Mouse (Mus musculus): ENCODE measurements around the gene Tas1r3. TPM values are rescaled to one million over a fixed set of nuclear protein-coding genes. Genes with fewer than 3 reads are reported as not detected.

Gene Tas1r3
- polyA plus RNA-seq, 1 experiment = 0.28 TPM

- TF ChIP-seq POLR2A (IDR thresholded peaks at IDR 0.05; ENCODE audit: insufficient read depth, low read length) = no peak
- Histone ChIP-seq H3K4me1 (ENCODE audit: control insufficient read depth, insufficient read depth, low read length) (no peaks in the 10 kb centered on the region), H3K9me3 (replicated peaks; ENCODE audit: control insufficient read depth, insufficient read depth, low read length, poor library complexity, severe bottlenecking) (no peaks in the 10 kb centered on the region), H3K27me3 (ENCODE audit: control insufficient read depth, insufficient read depth, low read length, poor library complexity, severe bottlenecking) (no peaks in the 10 kb centered on the region), H3K27ac (ENCODE audit: insufficient read depth, low read length) (no peak overlapping the region), H3K36me3 (ENCODE audit: control insufficient read depth, insufficient read depth, low read length, poor library complexity, severe bottlenecking) (no peaks in the 10 kb centered on the region), H3K4me3 (ENCODE audit: low read depth, low read length) (no peak overlapping the region), H3K9ac (ENCODE audit: low read depth, poor library complexity, severe bottlenecking) (no peak overlapping the region)
Measured at GRCm38 (mm10) chr4:155895826-155896225, 32.7 kb upstream of the Tas1r3 start.

GRCm38 (mm10) chr4:155895216-155895615, 32.1 kb upstream of the Tas1r3 start:
- Histone ChIP-seq H3K27me3 (ENCODE audit: control insufficient read depth, insufficient read depth, low read length, poor library complexity, severe bottlenecking) (no peaks in the 10 kb centered on the region), H3K27ac (ENCODE audit: insufficient read depth, low read length) (no peak overlapping the region), H3K36me3 (ENCODE audit: control insufficient read depth, insufficient read depth, low read length, poor library complexity, severe bottlenecking) (no peaks in the 10 kb centered on the region), H3K9ac (ENCODE audit: low read depth, poor library complexity, severe bottlenecking) (no peak overlapping the region), H3K4me1 (ENCODE audit: control insufficient read depth, insufficient read depth, low read length) (no peaks in the 10 kb centered on the region), H3K4me3 (ENCODE audit: low read depth, low read length) (0 out of 2 replicates have a peak overlapping the region, but pooled peaks have one; percentile 14), H3K9me3 (replicated peaks; ENCODE audit: control insufficient read depth, insufficient read depth, low read length, poor library complexity, severe bottlenecking) (no peaks in the 10 kb centered on the region)
- no peak for TF ChIP-seq POLR2A (IDR thresholded peaks at IDR 0.05; ENCODE audit: insufficient read depth, low read length)
- no peak for TF ChIP-seq EP300 (IDR thresholded peaks at IDR 0.05; ENCODE audit: insufficient read depth, low read depth, low read length)
- TF ChIP-seq CTCF (IDR thresholded peaks at IDR 0.05; ENCODE audit: low read depth, low read length) = no peak

GRCm38 (mm10) chr4:155894311-155894881, 31.2 kb upstream of the Tas1r3 start:
- Histone ChIP-seq H3K36me3 (ENCODE audit: control insufficient read depth, insufficient read depth, low read length, poor library complexity, severe bottlenecking) (no peaks in the 10 kb centered on the region), H3K4me1 (ENCODE audit: control insufficient read depth, insufficient read depth, low read length) (no peaks in the 10 kb centered on the region), H3K27ac (ENCODE audit: insufficient read depth, low read length) (no peak overlapping the region), H3K9ac (ENCODE audit: low read depth, poor library complexity, severe bottlenecking) (no peak overlapping the region), H3K27me3 (ENCODE audit: control insufficient read depth, insufficient read depth, low read length, poor library complexity, severe bottlenecking) (no peaks in the 10 kb centered on the region), H3K4me3 (ENCODE audit: low read depth, low read length) (no peak overlapping the region), H3K9me3 (replicated peaks; ENCODE audit: control insufficient read depth, insufficient read depth, low read length, poor library complexity, severe bottlenecking) (no peaks in the 10 kb centered on the region)
- no peak for TF ChIP-seq EP300 (IDR thresholded peaks at IDR 0.05; ENCODE audit: insufficient read depth, low read depth, low read length)
- TF ChIP-seq CTCF (IDR thresholded peaks at IDR 0.05; ENCODE audit: low read depth, low read length) = no peak
- no peak for TF ChIP-seq POLR2A (IDR thresholded peaks at IDR 0.05; ENCODE audit: insufficient read depth, low read length)

- Histone ChIP-seq H3K9ac (ENCODE audit: low read depth, poor library complexity, severe bottlenecking) (no peak overlapping the region), H3K36me3 (ENCODE audit: control insufficient read depth, insufficient read depth, low read length, poor library complexity, severe bottlenecking) (peaks cover 8% of the 10 kb centered on the region), H3K4me3 (ENCODE audit: low read depth, low read length) (no peak overlapping the region), H3K4me1 (ENCODE audit: control insufficient read depth, insufficient read depth, low read length) (no peaks in the 10 kb centered on the region), H3K27ac (ENCODE audit: insufficient read depth, low read length) (no peak overlapping the region), H3K27me3 (ENCODE audit: control insufficient read depth, insufficient read depth, low read length, poor library complexity, severe bottlenecking) (no peaks in the 10 kb centered on the region), H3K9me3 (replicated peaks; ENCODE audit: control insufficient read depth, insufficient read depth, low read length, poor library complexity, severe bottlenecking) (no peaks in the 10 kb centered on the region)
- TF ChIP-seq CTCF (IDR thresholded peaks at IDR 0.05; ENCODE audit: low read depth, low read length) = no peak
- no peak for TF ChIP-seq EP300 (IDR thresholded peaks at IDR 0.05; ENCODE audit: insufficient read depth, low read depth, low read length)
- no peak for TF ChIP-seq POLR2A (IDR thresholded peaks at IDR 0.05; ENCODE audit: insufficient read depth, low read length)
Measured at GRCm38 (mm10) chr4:155893212-155893690, 30.1 kb upstream of the Tas1r3 start.

- no peak overlapping the region for H3K27ac ChIP-seq (ENCODE audit: insufficient read depth, low read length)
- H3K9me3 ChIP-seq (replicated peaks; ENCODE audit: control insufficient read depth, insufficient read depth, low read length, poor library complexity, severe bottlenecking) = no peaks in the 10 kb centered on the region
- H3K4me3 ChIP-seq (ENCODE audit: low read depth, low read length) = peak overlapping the region; percentile 77
- no peaks in the 10 kb centered on the region for H3K27me3 ChIP-seq (ENCODE audit: control insufficient read depth, insufficient read depth, low read length, poor library complexity, severe bottlenecking)
- peak overlapping the region; percentile 78 for H3K9ac ChIP-seq (ENCODE audit: low read depth, poor library complexity, severe bottlenecking)
- no peaks in the 10 kb centered on the region for H3K4me1 ChIP-seq (ENCODE audit: control insufficient read depth, insufficient read depth, low read length)
- peaks cover 14% of the 10 kb centered on the region for H3K36me3 ChIP-seq (ENCODE audit: control insufficient read depth, insufficient read depth, low read length, poor library complexity, severe bottlenecking)
- TF ChIP-seq EP300 (IDR thresholded peaks at IDR 0.05; ENCODE audit: insufficient read depth, low read depth, low read length) = no peak
- no peak for TF ChIP-seq POLR2A (IDR thresholded peaks at IDR 0.05; ENCODE audit: insufficient read depth, low read length)
- no peak for TF ChIP-seq CTCF (IDR thresholded peaks at IDR 0.05; ENCODE audit: low read depth, low read length)
Measured at GRCm38 (mm10) chr4:155892438-155893211, 29.5 kb upstream of the Tas1r3 start.

- TF ChIP-seq POLR2A (IDR thresholded peaks at IDR 0.05; ENCODE audit: insufficient read depth, low read length) (no peak), EP300 (IDR thresholded peaks at IDR 0.05; ENCODE audit: insufficient read depth, low read depth, low read length) (no peak), CTCF (IDR thresholded peaks at IDR 0.05; ENCODE audit: low read depth, low read length) (no peak)
- peaks cover 21% of the 10 kb centered on the region for H3K36me3 ChIP-seq (ENCODE audit: control insufficient read depth, insufficient read depth, low read length, poor library complexity, severe bottlenecking)
- H3K9ac ChIP-seq (ENCODE audit: low read depth, poor library complexity, severe bottlenecking) = peak overlapping the region; percentile 78
- no peaks in the 10 kb centered on the region for H3K4me1 ChIP-seq (ENCODE audit: control insufficient read depth, insufficient read depth, low read length)
- no peaks in the 10 kb centered on the region for H3K9me3 ChIP-seq (replicated peaks; ENCODE audit: control insufficient read depth, insufficient read depth, low read length, poor library complexity, severe bottlenecking)
- H3K4me3 ChIP-seq (ENCODE audit: low read depth, low read length) = peak overlapping the region; percentile 77
- H3K27me3 ChIP-seq (ENCODE audit: control insufficient read depth, insufficient read depth, low read length, poor library complexity, severe bottlenecking) = no peaks in the 10 kb centered on the region
- no peak overlapping the region for H3K27ac ChIP-seq (ENCODE audit: insufficient read depth, low read length)
Measured at GRCm38 (mm10) chr4:155892017-155892416, 28.9 kb upstream of the Tas1r3 start.
